8 mouse cellular contexts compared by ENCODE assay signal in the genomic region with DNA sequence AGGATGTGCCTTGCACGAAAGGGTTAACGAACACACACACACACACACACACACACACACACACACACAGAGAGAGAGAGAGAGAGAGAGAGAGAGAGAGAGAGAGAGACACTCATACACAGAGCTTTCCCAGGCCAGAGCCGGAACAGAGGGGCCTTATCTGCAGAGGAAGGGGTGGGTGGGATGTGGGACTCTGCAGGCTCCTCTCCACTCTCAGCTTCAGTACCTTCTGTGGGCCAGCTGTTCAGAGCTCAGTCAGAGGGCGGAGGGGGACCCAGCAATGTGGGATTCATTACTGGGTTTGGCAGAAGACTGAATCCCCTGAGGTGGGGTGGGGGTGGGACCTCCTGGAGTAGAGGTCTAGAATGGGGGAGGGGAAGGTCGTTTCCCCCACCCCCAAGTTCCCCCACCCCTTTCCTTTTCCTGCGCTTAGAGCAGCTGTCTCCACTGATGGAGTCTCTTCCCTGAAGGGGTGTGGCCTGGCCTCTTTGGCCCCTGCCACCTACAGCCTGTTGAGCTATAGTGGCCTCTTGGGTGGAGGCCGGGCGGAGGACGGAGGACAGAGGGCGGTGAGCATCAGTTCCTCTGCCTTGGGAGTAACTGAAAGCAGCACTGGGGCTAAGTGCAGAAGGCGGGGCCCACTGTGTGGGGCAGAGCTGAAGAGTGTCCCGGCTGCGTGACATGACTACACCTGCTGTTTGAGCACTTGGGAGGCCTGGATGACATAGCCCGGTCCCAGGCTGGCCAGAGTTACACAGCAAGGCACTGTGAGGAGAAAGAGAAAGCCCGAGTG.
DNase-seq lines count a peak whose midpoint lies in the region; ATAC-seq and TF ChIP-seq lines count a peak whose summit lies in the region.

No protein-coding gene starts in this region.

- H3K27ac ChIP-seq in heart, adult 2 months = peak overlapping the region; percentile 64
- H3K27ac ChIP-seq in limb, embryonic 10.5 days = peak overlapping the region; percentile 85
- H3K27ac ChIP-seq in midbrain, embryonic 11.5 days (ENCODE audit: low read depth, low read length) = peak overlapping the region; percentile 35; the same call in 1 of the 2 replicates
- H3K27ac ChIP-seq in thymus, adult 2 months (ENCODE audit: control insufficient read depth, insufficient read depth, low read length) = peak overlapping the region; percentile 94

- H3K4me3 ChIP-seq in heart, adult 2 months = no peak overlapping the region
- peak overlapping the region; percentile 35 for H3K4me3 ChIP-seq in limb, embryonic 10.5 days
- H3K4me3 ChIP-seq in midbrain, embryonic 11.5 days (ENCODE audit: low read depth, low read length) = no peak overlapping the region
- H3K4me3 ChIP-seq in thymus, adult 2 months (ENCODE audit: control insufficient read depth, insufficient read depth, low read length) = peak overlapping the region; percentile 26

- no peaks in the 10 kb centered on the region for H3K27me3 ChIP-seq in heart, adult 2 months (ENCODE audit: control insufficient read depth, insufficient read depth, low read length)
- no peaks in the 10 kb centered on the region for H3K27me3 ChIP-seq in limb, embryonic 10.5 days (ENCODE audit: low read depth, poor library complexity, severe bottlenecking)
- no peaks in the 10 kb centered on the region for H3K27me3 ChIP-seq in midbrain, embryonic 11.5 days (ENCODE audit: control insufficient read depth, insufficient read depth, low read length)
- no peaks in the 10 kb centered on the region for H3K27me3 ChIP-seq in thymus, adult 2 months (ENCODE audit: control insufficient read depth, insufficient read depth, low read length)

- no peak for TF ChIP-seq CTCF in heart, adult 2 months (IDR thresholded peaks at IDR 0.05)
- no peak for TF ChIP-seq CTCF in thymus, adult 2 months (IDR thresholded peaks at IDR 0.05; ENCODE audit: borderline replicate concordance, control insufficient read depth, extremely low read depth, insufficient read depth, low read length, poor library complexity)

- TF ChIP-seq POLR2A in heart, adult 2 months (IDR thresholded peaks at IDR 0.05; ENCODE audit: insufficient read depth, low read depth, low read length) = no peak
- TF ChIP-seq POLR2A in thymus, adult 2 months (IDR thresholded peaks at IDR 0.05; ENCODE audit: control insufficient read depth, extremely low read depth, insufficient read depth, low read length, poor library complexity) = no peak

- no peaks in the 10 kb centered on the region for H3K9me3 ChIP-seq in limb, embryonic 10.5 days (replicated peaks)
- no peaks in the 10 kb centered on the region for H3K9me3 ChIP-seq in midbrain, embryonic 11.5 days (ENCODE audit: control insufficient read depth, low read length)

- peak; percentile 56 for ATAC-seq in midbrain, embryonic 11.5 days (ENCODE audit: low FRiP score)

- no peak overlapping the region for H3K4me2 ChIP-seq in midbrain, embryonic 11.5 days

- DNase-seq in 416B (ENCODE audit: low read depth) = peak; percentile 88
- DNase-seq in T-cell, adult 2 months (ENCODE audit: low spot score) = peak; percentile 45
- peak; percentile 72 to 81 for DNase-seq in heart, adult 2 months
- peak; percentile 78 for DNase-seq in limb, embryonic 10.5 days (ENCODE audit: low spot score)
- DNase-seq in midbrain, embryonic 11.5 days (ENCODE audit: low spot score, missing footprints) = no peak
- DNase-seq in thymus, adult 2 months = peak; percentile 63
- no peak for DNase-seq in cerebellum, adult 11 months
- DNase-seq in urinary bladder, postnatal 14 days (ENCODE audit: low spot score) = no peak

- H3K9ac ChIP-seq in heart, adult 2 months (ENCODE audit: low read depth, low read length) = no peak overlapping the region
- no peak overlapping the region; the same call in none of the 2 replicates for H3K9ac ChIP-seq in midbrain, embryonic 11.5 days (ENCODE audit: low read length)

- peaks cover 52% of the 10 kb centered on the region for H3K4me1 ChIP-seq in heart, adult 2 months (ENCODE audit: control insufficient read depth, insufficient read depth, low read length)
- H3K4me1 ChIP-seq in limb, embryonic 10.5 days = peaks cover 99% of the 10 kb centered on the region
- peaks cover 36% of the 10 kb centered on the region for H3K4me1 ChIP-seq in midbrain, embryonic 11.5 days (ENCODE audit: control insufficient read depth, insufficient read depth, low read length)
- H3K4me1 ChIP-seq in thymus, adult 2 months (replicated peaks; ENCODE audit: control insufficient read depth, insufficient read depth, low read length) = peaks cover 86% of the 10 kb centered on the region

- H3K36me3 ChIP-seq in heart, adult 2 months (ENCODE audit: control insufficient read depth, insufficient read depth, low read length) = no peaks in the 10 kb centered on the region
- H3K36me3 ChIP-seq in limb, embryonic 10.5 days = peaks cover 15% of the 10 kb centered on the region
- no peaks in the 10 kb centered on the region for H3K36me3 ChIP-seq in midbrain, embryonic 11.5 days (ENCODE audit: control insufficient read depth, insufficient read depth, low read length)
- H3K36me3 ChIP-seq in thymus, adult 2 months (ENCODE audit: control insufficient read depth, insufficient read depth, low read length) = no peaks in the 10 kb centered on the region

- peaks cover 2% of the 10 kb centered on the region for H3K79me2 ChIP-seq in heart, adult 2 months (replicated peaks; ENCODE audit: control insufficient read depth, insufficient read depth, low read length)

- 28% methylated on average over 15 of the region's 15 CpGs for WGBS in heart, adult 2 months
- WGBS in limb, embryonic 10.5 days = 25% methylated on average over 14 of the region's 15 CpGs
- 53% methylated on average over 15 of the region's 15 CpGs for WGBS in midbrain, embryonic 11.5 days
- 2% methylated on average over 15 of the region's 15 CpGs for WGBS in thymus, adult 2 months

- intact Hi-C loops in heart, adult 2 months (cut with DNase I) = no loop called here

- TF ChIP-seq EP300 in heart, adult 2 months (IDR thresholded peaks at IDR 0.05; ENCODE audit: insufficient read depth, low read depth, low read length) = 0 out of 2 replicates have a peak, but pooled peaks have one; percentile 12

Comparison
In these comparisons a context has a peak if more than half of its experiments do, and no peak if none do; other contexts are left out.
1. DNase-seq: peak in 416B (single experiment), T-cell, adult 2 months (single experiment), heart, adult 2 months (2 of 2), limb, embryonic 10.5 days (single experiment) and thymus, adult 2 months (single experiment); none in midbrain, embryonic 11.5 days (single experiment), cerebellum, adult 11 months (single experiment) and urinary bladder, postnatal 14 days (single experiment).
2. H3K27ac ChIP-seq: peak in every context shown above with its lines; median percentile 94 in thymus, adult 2 months; 85 in limb, embryonic 10.5 days; 64 in heart, adult 2 months; 35 in midbrain, embryonic 11.5 days.
3. H3K4me3 ChIP-seq: peak in limb, embryonic 10.5 days (single experiment) and thymus, adult 2 months (single experiment); none in heart, adult 2 months (single experiment) and midbrain, embryonic 11.5 days (single experiment).